Mouse (Mus musculus): ENCODE results near the gene Apob.

The Apob gene

DNA sequence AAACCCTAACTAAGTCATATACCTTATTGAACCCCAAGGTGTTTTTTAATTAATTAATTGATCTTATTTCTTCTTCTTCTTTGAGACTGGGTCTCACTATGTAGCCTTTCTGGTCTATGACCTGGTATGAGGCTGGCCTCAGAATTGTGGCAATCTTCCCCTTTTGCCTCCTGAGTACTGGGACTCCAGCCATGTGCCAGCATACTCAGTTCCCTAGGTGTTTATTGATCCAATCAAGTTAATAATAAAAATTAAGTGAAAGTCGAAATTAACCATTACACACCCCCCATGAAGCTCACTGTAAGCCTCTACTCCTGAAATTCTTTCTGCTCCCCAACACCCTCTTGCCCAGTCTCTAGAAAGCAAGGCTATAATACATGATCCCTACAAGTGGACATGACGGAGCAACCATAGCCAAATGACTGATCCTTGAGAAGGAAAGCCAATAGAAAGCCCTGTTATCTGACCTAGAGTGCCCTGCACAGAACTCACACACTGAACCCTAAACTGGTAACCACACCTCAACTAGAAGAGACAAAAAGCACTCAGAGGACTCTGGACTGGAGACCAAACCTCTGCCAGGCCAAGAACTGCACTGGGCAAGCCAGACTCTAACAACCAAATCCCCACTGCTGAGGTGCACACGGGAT, 60.8 kb downstream of the Apob start:
- DNase-seq = no peak

DNA sequence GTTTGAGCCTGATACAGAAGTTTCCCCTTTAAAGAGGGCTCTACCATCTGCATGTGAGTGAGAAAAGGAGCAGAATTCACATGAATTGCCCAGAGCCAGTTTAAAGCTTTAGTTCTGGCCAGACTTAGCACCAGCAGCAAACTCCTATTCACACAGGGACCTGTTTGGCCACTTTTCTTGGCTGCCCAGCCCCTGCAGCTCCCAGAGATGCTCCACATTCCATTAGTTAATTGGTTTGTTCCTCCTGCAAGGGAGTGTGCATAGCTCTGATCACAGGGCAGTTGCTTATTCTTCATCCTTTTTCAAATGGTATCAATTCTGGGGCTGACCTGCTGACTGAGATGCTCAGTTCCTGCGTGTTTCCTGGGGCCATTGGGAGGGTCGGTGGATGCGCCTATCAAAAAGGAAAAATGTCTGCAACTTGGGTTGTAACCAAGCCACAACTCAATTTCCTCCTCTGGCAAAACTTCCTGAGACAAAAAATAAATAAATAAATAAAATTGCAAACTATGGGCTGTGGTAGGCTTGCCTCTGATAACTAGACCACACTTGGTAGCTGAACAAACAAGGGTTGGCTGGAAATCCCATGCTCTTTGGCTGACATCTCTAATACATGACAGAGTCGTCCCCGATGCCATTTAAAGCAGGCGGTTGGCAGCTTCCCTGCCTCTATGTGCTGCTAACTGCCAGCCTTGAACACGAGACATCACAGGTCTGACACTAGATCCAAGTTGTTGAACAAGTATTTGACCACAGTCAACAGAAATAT, 65.4 kb downstream of the Apob start:
- DNase-seq = no peak

DNA sequence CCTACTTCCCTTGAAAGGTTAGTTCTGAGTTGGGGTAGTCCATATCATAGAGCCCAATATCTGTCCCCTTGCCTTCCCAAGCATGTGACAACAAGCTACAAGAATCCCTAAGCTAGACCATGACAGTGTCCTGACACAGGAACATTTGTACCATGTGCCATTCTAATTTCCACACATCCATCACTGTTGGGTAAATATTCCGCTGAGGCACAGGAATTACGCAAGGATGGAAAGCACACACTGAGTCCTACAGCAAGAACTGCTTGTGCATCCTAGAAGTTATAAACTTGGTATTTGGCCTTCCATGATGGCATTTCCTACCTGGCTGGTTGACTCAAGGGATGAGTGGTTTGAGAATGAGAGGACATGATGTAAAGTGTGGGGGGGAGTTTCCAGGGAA, 69.6 kb downstream of the Apob start:
- DNase-seq = no peak

- DNase-seq = no peak
Measured at GRCm38 (mm10) chr12:8047789-8048309, 70.4 kb downstream of the Apob start.

GRCm38 (mm10) chr12:8056001-8056640, 78.7 kb downstream of the Apob start:
- no peak for DNase-seq

DNA sequence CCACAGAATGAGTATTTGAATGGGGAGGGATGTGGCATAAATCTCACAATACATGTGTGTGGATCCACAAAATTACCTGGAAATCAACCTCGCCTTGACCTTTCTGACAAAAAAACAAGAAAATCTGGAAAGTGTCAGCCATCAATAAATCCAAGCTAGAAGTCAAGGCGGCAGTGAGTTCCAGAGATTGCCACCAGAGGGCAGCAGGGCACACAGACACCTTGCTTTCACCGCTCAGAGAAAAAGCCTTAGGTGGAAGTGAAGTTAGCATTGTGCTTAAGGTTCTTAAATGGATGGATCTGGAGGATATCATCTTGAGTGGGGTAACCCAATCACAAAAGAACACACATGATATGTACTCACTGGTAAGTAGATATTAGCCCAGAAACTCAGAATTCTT, 82.1 kb downstream of the Apob start:
- DNase-seq = peak; percentile 47 to 70

DNA sequence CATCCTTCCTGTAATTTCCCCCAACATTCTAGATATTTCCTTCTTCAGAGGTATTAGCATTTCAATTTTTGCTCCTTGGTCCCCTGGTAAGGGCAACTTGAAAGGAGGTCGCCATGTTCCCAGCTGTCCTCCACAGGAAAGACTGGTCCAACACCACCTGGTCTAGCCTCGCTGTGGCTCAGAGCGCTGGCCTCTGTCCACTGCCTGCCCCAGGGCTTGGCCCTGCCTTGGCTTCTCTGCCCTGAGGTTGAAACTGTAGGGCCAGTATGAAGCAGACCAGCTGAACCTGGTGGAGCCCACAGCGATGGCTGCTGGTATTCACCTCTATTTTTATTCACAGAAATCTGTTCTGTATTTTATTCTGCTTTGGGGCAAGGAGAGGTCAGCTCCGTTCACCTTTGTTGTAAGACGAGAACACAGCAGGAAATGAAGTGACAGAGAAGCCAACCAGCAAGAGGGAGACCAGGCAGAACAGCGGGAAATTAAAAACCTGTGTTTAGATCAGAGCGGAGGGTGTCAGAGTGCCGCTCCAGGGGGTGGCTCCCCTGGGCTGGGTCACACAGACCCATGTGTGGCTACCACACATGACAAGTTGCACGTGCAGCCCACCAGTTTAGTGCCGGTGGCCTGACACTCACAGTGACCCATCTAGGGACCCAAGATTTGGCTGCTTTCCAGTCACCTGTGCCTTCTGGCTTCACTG, 86.1 kb downstream of the Apob start:
- DNase-seq = no peak
